Mouse (Mus musculus) megakaryocyte, embryonic 14.5 days (primary cell): Measurements from ENCODE around the gene Cacna1s.

Experiments used
- FLI1 ChIP-seq: IDR thresholded peaks from 2 replicates; pipeline ENCODE4 v1.6.1; 2012; ENCODE audit warnings: low read length, inconsistent platforms, mixed read lengths
- GATA1 ChIP-seq: IDR thresholded peaks from 3 replicates; pipeline ENCODE4 v1.6.1; 2012; ENCODE audit warnings: mixed read lengths, low read length, inconsistent platforms, borderline replicate concordance

- TF ChIP-seq FLI1 (no peak), GATA1 (no peak)
Measured at GRCm38 (mm10) chr1:136128416-136128815, 75.9 kb downstream of the Cacna1s start.
